Mouse (Mus musculus): ENCODE measurements at regions not wholly inside any gene's neighbourhood (a gene's known extent, or its start where the extent isn't known, plus 50 kb on each side); places are given as distances from the start of the nearest gene placed in this dataset.
A peak's percentile ranks its signal among the peaks of the same experiment; 100 is the strongest.

DNA sequence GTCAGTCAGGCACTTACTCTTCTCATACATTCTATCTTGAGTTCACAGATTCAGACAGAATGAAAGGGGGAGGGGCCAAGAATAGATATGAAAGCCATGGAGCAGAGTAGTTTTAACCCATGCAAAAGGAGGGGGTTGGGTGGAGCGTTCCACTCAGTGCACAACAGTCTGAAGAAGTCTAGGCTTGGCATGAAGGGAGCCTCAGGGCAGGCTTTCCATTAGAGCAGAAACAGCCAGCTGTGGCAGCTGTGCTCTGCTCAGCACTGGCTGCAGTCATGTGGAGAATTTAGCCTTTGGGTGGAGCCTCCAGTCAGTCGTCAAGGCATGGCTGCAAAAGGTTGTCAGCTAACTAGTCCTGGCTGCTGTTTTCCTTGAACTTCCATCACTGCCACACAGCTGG lies 201.3 kb upstream of the Slc35b3 start:
- H3K4me3 ChIP-seq (ENCODE audit: control insufficient read depth, low read depth, low read length) = no peak overlapping the region
- H3K27me3 ChIP-seq (ENCODE audit: control insufficient read depth, insufficient read depth, low read length) = no peaks in the 10 kb centered on the region
- no peak overlapping the region for H3K27ac ChIP-seq (ENCODE audit: control insufficient read depth, insufficient read depth, low read depth, low read length)
- no peaks in the 10 kb centered on the region for H3K4me1 ChIP-seq (ENCODE audit: control insufficient read depth, insufficient read depth, low read length)
- no peaks in the 10 kb centered on the region for H3K36me3 ChIP-seq (ENCODE audit: control insufficient read depth, insufficient read depth, low read length)
- no peak for TF ChIP-seq CTCF (IDR thresholded peaks at IDR 0.05; ENCODE audit: control insufficient read depth, insufficient read depth, insufficient replicate concordance, low read depth, low read length)
- TF ChIP-seq POLR2A (IDR thresholded peaks at IDR 0.05; ENCODE audit: control insufficient read depth, low read depth, low read length) = no peak

DNA sequence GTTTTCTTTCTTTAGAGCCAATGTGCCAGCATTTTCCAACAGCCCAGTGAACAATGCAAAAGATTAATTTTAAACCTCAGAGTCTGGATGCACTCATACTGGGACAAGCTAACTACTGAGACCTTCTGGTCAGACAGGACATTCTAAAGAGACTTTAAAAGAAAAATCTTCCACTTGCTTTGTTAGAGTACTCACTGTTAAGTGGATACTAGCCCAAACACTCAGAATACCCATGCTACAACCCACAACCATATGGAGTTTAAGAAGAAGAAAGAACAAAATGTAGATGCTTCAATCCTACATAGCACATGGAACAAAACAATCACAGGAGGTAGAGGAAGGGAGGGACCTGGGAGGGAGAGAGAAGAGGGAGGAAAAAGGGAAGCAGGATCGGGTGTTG lies 167.3 kb upstream of the Slc35b3 start:
- Histone ChIP-seq H3K36me3 (ENCODE audit: control insufficient read depth, insufficient read depth, low read length) (no peaks in the 10 kb centered on the region), H3K4me3 (ENCODE audit: control insufficient read depth, low read depth, low read length) (no peak overlapping the region), H3K27me3 (ENCODE audit: control insufficient read depth, insufficient read depth, low read length) (no peaks in the 10 kb centered on the region), H3K4me1 (ENCODE audit: control insufficient read depth, insufficient read depth, low read length) (no peaks in the 10 kb centered on the region), H3K27ac (ENCODE audit: control insufficient read depth, insufficient read depth, low read depth, low read length) (no peak overlapping the region)
- TF ChIP-seq CTCF (IDR thresholded peaks at IDR 0.05; ENCODE audit: control insufficient read depth, insufficient read depth, insufficient replicate concordance, low read depth, low read length) = no peak
- no peak for TF ChIP-seq POLR2A (IDR thresholded peaks at IDR 0.05; ENCODE audit: control insufficient read depth, low read depth, low read length)

DNA sequence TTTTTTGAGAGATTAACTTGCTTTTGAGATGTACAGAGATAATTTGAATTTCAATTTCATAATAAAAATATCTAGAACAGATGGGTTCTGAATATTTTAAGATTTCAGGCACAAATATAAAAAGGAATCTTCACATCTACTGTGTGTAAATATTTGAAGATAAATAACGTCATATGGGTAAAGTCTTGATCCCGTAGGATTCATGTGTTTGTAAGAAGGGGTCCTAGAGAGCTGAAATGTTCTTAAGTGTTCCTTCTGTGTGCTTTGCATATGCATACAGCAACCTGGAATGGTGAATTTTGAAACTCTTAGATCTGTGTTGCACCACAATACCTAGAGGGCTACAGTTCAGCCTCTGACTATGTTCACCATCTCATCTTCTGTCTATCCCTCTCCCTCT lies 131.4 kb upstream of the Slc35b3 start:
- Histone ChIP-seq H3K27me3 (ENCODE audit: control insufficient read depth, insufficient read depth, low read length) (no peaks in the 10 kb centered on the region), H3K4me1 (ENCODE audit: control insufficient read depth, insufficient read depth, low read length) (no peaks in the 10 kb centered on the region), H3K36me3 (ENCODE audit: control insufficient read depth, insufficient read depth, low read length) (no peaks in the 10 kb centered on the region), H3K27ac (ENCODE audit: control insufficient read depth, insufficient read depth, low read depth, low read length) (no peak overlapping the region), H3K4me3 (ENCODE audit: control insufficient read depth, low read depth, low read length) (no peak overlapping the region)
- TF ChIP-seq CTCF (IDR thresholded peaks at IDR 0.05; ENCODE audit: control insufficient read depth, insufficient read depth, insufficient replicate concordance, low read depth, low read length) (no peak), POLR2A (IDR thresholded peaks at IDR 0.05; ENCODE audit: control insufficient read depth, low read depth, low read length) (no peak)

DNA sequence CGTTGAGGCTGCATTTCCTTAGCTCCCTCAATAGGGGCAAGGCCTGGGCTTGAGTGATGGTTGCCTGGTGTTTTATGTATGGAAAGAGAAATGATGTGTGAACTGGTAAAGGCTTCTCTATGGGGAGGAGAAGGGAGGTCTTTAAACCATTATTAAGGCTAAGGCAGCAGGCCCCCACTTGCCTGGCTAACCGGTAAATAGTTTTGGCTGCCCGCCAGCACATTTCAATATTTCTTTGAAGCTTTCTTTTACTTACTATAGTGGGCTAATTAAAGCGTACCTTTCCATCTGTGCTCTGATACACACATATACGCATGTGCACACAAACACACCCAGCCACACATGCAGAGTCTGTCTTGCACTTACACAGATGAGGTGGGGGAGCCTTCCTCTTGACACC lies 123.9 kb upstream of the Slc35b3 start:
- Histone ChIP-seq H3K27me3 (ENCODE audit: control insufficient read depth, insufficient read depth, low read length) (no peaks in the 10 kb centered on the region), H3K27ac (ENCODE audit: control insufficient read depth, insufficient read depth, low read depth, low read length) (no peak overlapping the region), H3K4me3 (ENCODE audit: control insufficient read depth, low read depth, low read length) (no peak overlapping the region), H3K4me1 (ENCODE audit: control insufficient read depth, insufficient read depth, low read length) (no peaks in the 10 kb centered on the region), H3K36me3 (ENCODE audit: control insufficient read depth, insufficient read depth, low read length) (no peaks in the 10 kb centered on the region)
- TF ChIP-seq POLR2A (IDR thresholded peaks at IDR 0.05; ENCODE audit: control insufficient read depth, low read depth, low read length) = no peak
- TF ChIP-seq CTCF (IDR thresholded peaks at IDR 0.05; ENCODE audit: control insufficient read depth, insufficient read depth, insufficient replicate concordance, low read depth, low read length) = no peak

DNA sequence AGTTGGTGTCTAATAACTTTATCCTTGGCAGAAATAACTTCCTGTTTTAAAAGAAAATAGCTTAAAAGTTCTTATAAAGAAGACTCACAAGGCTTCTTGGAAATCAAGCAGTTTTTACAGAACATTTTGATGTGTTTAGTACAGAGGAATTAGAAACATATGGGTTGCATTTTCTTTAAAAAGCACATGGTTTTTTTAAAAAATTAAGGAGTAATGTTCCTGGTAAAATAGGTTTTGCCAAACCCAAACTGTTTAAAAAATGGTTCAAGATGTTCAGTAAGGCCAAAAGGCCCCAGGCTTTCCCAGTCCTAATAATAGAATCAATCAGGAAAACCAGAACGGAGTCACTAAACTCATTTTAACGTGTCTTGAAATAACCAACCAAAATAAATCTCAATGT lies 113.5 kb upstream of the Slc35b3 start:
- Histone ChIP-seq H3K27ac (ENCODE audit: control insufficient read depth, insufficient read depth, low read depth, low read length) (no peak overlapping the region), H3K27me3 (ENCODE audit: control insufficient read depth, insufficient read depth, low read length) (no peaks in the 10 kb centered on the region), H3K36me3 (ENCODE audit: control insufficient read depth, insufficient read depth, low read length) (no peaks in the 10 kb centered on the region), H3K4me3 (ENCODE audit: control insufficient read depth, low read depth, low read length) (no peak overlapping the region), H3K4me1 (ENCODE audit: control insufficient read depth, insufficient read depth, low read length) (no peaks in the 10 kb centered on the region)
- no peak for TF ChIP-seq POLR2A (IDR thresholded peaks at IDR 0.05; ENCODE audit: control insufficient read depth, low read depth, low read length)
- TF ChIP-seq CTCF (IDR thresholded peaks at IDR 0.05; ENCODE audit: control insufficient read depth, insufficient read depth, insufficient replicate concordance, low read depth, low read length) = no peak

DNA sequence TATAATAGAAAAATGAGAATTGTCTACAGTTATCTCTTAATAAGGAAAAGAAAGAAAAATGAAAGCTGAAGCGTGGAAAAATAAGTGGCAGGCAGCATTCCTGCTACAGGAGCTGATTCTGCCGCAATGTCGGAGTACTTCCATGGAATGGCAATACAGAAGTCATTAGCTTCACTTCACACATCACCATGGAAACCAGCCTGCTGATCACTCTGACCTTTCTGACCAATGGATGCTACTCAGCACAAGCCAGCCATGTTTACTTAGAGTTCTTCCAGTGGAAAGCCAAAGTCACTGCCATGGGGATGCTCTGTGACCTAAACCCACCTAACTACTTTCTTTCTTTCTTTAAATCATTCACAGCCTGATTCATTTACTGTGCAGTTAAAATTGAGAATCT lies 71.6 kb upstream of the Slc35b3 start:
- Histone ChIP-seq H3K4me3 (ENCODE audit: control insufficient read depth, low read depth, low read length) (no peak overlapping the region), H3K4me1 (ENCODE audit: control insufficient read depth, insufficient read depth, low read length) (no peaks in the 10 kb centered on the region), H3K36me3 (ENCODE audit: control insufficient read depth, insufficient read depth, low read length) (no peaks in the 10 kb centered on the region), H3K27me3 (ENCODE audit: control insufficient read depth, insufficient read depth, low read length) (no peaks in the 10 kb centered on the region), H3K27ac (ENCODE audit: control insufficient read depth, insufficient read depth, low read depth, low read length) (no peak overlapping the region)
- no peak for TF ChIP-seq POLR2A (IDR thresholded peaks at IDR 0.05; ENCODE audit: control insufficient read depth, low read depth, low read length)
- TF ChIP-seq CTCF (IDR thresholded peaks at IDR 0.05; ENCODE audit: control insufficient read depth, insufficient read depth, insufficient replicate concordance, low read depth, low read length) = no peak

DNA sequence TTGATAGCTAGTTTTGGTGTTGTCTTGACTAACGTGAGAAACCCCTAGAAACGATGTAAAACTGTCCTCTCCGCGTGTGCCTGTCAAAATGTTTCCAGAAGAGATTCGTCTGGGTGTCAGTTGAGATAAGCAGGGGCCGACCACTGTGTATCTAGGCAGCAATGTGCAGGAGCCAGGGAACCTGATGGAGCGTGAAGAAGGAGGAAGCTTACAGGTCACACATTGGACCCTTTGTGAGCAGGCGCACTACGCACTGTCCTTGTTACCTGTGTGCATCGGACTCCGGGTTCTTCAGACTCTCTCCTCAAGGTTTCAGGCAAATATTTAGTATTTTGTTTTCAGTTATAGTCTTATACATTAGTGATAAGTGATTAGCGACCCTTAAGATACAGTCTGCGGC lies 59.5 kb upstream of the Slc35b3 start:
- Histone ChIP-seq H3K4me1 (ENCODE audit: control insufficient read depth, insufficient read depth, low read length) (peaks cover 6% of the 10 kb centered on the region), H3K27me3 (ENCODE audit: control insufficient read depth, insufficient read depth, low read length) (no peaks in the 10 kb centered on the region), H3K36me3 (ENCODE audit: control insufficient read depth, insufficient read depth, low read length) (no peaks in the 10 kb centered on the region), H3K4me3 (ENCODE audit: control insufficient read depth, low read depth, low read length) (peak overlapping the region; percentile 50), H3K27ac (ENCODE audit: control insufficient read depth, insufficient read depth, low read depth, low read length) (no peak overlapping the region)
- TF ChIP-seq CTCF (IDR thresholded peaks at IDR 0.05; ENCODE audit: control insufficient read depth, insufficient read depth, insufficient replicate concordance, low read depth, low read length) (no peak), POLR2A (IDR thresholded peaks at IDR 0.05; ENCODE audit: control insufficient read depth, low read depth, low read length) (no peak)

DNA sequence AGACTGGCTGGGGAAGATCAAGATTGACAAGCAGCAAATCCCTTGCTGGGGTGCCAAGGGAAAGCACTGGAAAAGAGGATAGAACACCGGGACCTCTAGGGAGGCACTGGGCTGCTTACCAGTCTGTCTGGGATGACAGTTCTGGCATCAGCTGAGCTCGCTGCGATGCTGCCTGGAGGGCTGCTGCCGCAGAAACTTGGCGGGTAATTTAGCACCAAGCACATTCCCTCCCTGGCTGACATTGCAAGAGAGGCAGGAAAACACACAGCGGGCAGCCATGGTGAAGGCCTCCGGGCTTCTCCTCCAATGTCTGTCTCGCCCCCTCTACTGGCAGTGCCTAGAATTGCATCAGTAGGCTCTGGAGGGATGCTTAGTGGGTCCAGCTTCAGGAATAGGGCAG lies 51.0 kb upstream of the Slc35b3 start:
- no peaks in the 10 kb centered on the region for H3K36me3 ChIP-seq (ENCODE audit: control insufficient read depth, insufficient read depth, low read length)
- H3K4me3 ChIP-seq (ENCODE audit: control insufficient read depth, low read depth, low read length) = no peak overlapping the region; the same call in 1 of the 2 replicates
- peaks cover 2% of the 10 kb centered on the region; the same call in 1 of the 2 replicates for H3K4me1 ChIP-seq (ENCODE audit: control insufficient read depth, insufficient read depth, low read length)
- H3K27ac ChIP-seq (ENCODE audit: control insufficient read depth, insufficient read depth, low read depth, low read length) = no peak overlapping the region
- TF ChIP-seq POLR2A (IDR thresholded peaks at IDR 0.05; ENCODE audit: control insufficient read depth, low read depth, low read length) (no peak), CTCF (IDR thresholded peaks at IDR 0.05; ENCODE audit: control insufficient read depth, insufficient read depth, insufficient replicate concordance, low read depth, low read length) (peak; percentile 88)
- no peaks in the 10 kb centered on the region for H3K27me3 ChIP-seq (ENCODE audit: control insufficient read depth, insufficient read depth, low read length)

Data from testis, adult 2 months (tissue).